Mouse (Mus musculus): ENCODE data around the gene Cxcl3. TPM values are rescaled to one million over a fixed set of nuclear protein-coding genes. Genes with fewer than 3 reads are reported as not detected.

Gene Cxcl3
- polyA plus RNA-seq, 2 experiments, result 0.07 to 0.17 TPM

GRCm38 (mm10) chr5:90765821-90766606, 19.9 kb upstream of the Cxcl3 start:
- Histone ChIP-seq H3K4me1 (replicated peaks; ENCODE audit: control insufficient read depth in 2 of 2, insufficient read depth in 2 of 2, low read length in 1 of 2) (no peaks in the 10 kb centered on the region), H3K9ac (replicated peaks) (no peak overlapping the region), H3K9me3 (ENCODE audit: control insufficient read depth, low read length) (no peaks in the 10 kb centered on the region), H3K27ac (no peak overlapping the region), H3K4me3 (ENCODE audit: insufficient read depth in 1 of 2, low read depth in 2 of 2, low read length in 2 of 2) (no peak overlapping the region), H3K36me3 (replicated peaks; ENCODE audit: control insufficient read depth, insufficient read depth, low read depth) (no peaks in the 10 kb centered on the region), H3K4me2 (ENCODE audit: low read depth) (no peak overlapping the region), H3K27me3 (ENCODE audit: control insufficient read depth, insufficient read depth, low read length) (no peaks in the 10 kb centered on the region)
- DNase-seq (ENCODE audit: low read depth in 3 of 3, low spot score in 3 of 3) (no peak), ATAC-seq (ENCODE audit: insufficient read depth) (no peak)
- WGBS (ENCODE audit: insufficient replicate concordance), result 46% methylated on average over 8 of the region's 8 CpGs
- TF ChIP-seq CTCF (IDR thresholded peaks at IDR 0.05; ENCODE audit: low read depth) (no peak), EP300 (IDR thresholded peaks at IDR 0.05; ENCODE audit: low read depth) (no peak)

- Histone ChIP-seq H3K4me3 (ENCODE audit: insufficient read depth in 1 of 2, low read depth in 2 of 2, low read length in 2 of 2) (no peak within 1 kb of the TSS), H3K4me2 (ENCODE audit: low read depth) (no peak within 1 kb of the TSS), H3K27ac (no peak within 1 kb of the TSS), H3K4me1 (replicated peaks; ENCODE audit: control insufficient read depth in 2 of 2, insufficient read depth in 2 of 2, low read length in 1 of 2) (no peaks in the 10 kb centered on the region; a peak in 1 of 4 replicates), H3K9me3 (ENCODE audit: control insufficient read depth, low read length) (no peaks in the 10 kb centered on the region), H3K9ac (replicated peaks) (no peak within 1 kb of the TSS), H3K36me3 (replicated peaks; ENCODE audit: control insufficient read depth, insufficient read depth, low read depth) (no peaks in the 10 kb centered on the region), H3K27me3 (ENCODE audit: control insufficient read depth, insufficient read depth, low read length) (no peaks in the 10 kb centered on the region)
- no peak for ATAC-seq (ENCODE audit: insufficient read depth)
- DNase-seq (ENCODE audit: low read depth in 3 of 3, low spot score in 3 of 3), result no peak
- TF ChIP-seq EP300 (IDR thresholded peaks at IDR 0.05; ENCODE audit: low read depth) (no peak), CTCF (IDR thresholded peaks at IDR 0.05; ENCODE audit: low read depth) (no peak)
- 32% methylated on average over 3 of the region's 3 CpGs for WGBS (ENCODE audit: insufficient replicate concordance)
Measured at GRCm38 (mm10) chr5:90768218-90768617, 17.7 kb upstream of the Cxcl3 start, which contains the start of gene Ppbp. Gene Ppbp (plus strand): TSS chr5:90768518.

- no peaks in the 10 kb centered on the region for H3K27me3 ChIP-seq (ENCODE audit: control insufficient read depth, insufficient read depth, low read length)
- TF ChIP-seq CTCF (IDR thresholded peaks at IDR 0.05; ENCODE audit: low read depth) (no peak), EP300 (IDR thresholded peaks at IDR 0.05; ENCODE audit: low read depth) (no peak)
- no peaks in the 10 kb centered on the region for H3K36me3 ChIP-seq (replicated peaks; ENCODE audit: control insufficient read depth, insufficient read depth, low read depth)
- DNase-seq (ENCODE audit: low read depth in 3 of 3, low spot score in 3 of 3), result no peak
- no peak overlapping the region for H3K27ac ChIP-seq
- peaks cover 0 to 4% of the 10 kb centered on the region in 2 experiments; a peak in 1 of 4 replicates for H3K4me1 ChIP-seq (replicated peaks; ENCODE audit: control insufficient read depth in 2 of 2, insufficient read depth in 2 of 2, low read length in 1 of 2)
- ATAC-seq (ENCODE audit: insufficient read depth), result no peak
- H3K4me2 ChIP-seq (ENCODE audit: low read depth), result no peak overlapping the region
- H3K4me3 ChIP-seq (ENCODE audit: insufficient read depth in 1 of 2, low read depth in 2 of 2, low read length in 2 of 2), result no peak overlapping the region
- no peaks in the 10 kb centered on the region for H3K9me3 ChIP-seq (ENCODE audit: control insufficient read depth, low read length)
- no peak overlapping the region for H3K9ac ChIP-seq (replicated peaks)
- WGBS (ENCODE audit: insufficient replicate concordance), result 37% methylated on average over 3 of the region's 3 CpGs
Measured at GRCm38 (mm10) chr5:90771369-90771768, 14.5 kb upstream of the Cxcl3 start.

- no peak within 1 kb of the TSS for H3K27ac ChIP-seq
- peaks cover 0 to 4% of the 10 kb centered on the region in 2 experiments; a peak in 1 of 4 replicates for H3K4me1 ChIP-seq (replicated peaks; ENCODE audit: control insufficient read depth in 2 of 2, insufficient read depth in 2 of 2, low read length in 1 of 2)
- no peak for TF ChIP-seq EP300 (IDR thresholded peaks at IDR 0.05; ENCODE audit: low read depth)
- H3K9me3 ChIP-seq (ENCODE audit: control insufficient read depth, low read length), result no peaks in the 10 kb centered on the region
- no peak within 1 kb of the TSS for H3K4me3 ChIP-seq (ENCODE audit: insufficient read depth in 1 of 2, low read depth in 2 of 2, low read length in 2 of 2)
- no peak within 1 kb of the TSS for H3K9ac ChIP-seq (replicated peaks)
- WGBS (ENCODE audit: insufficient replicate concordance), result 7% methylated on average over 16 of the region's 16 CpGs
- no peaks in the 10 kb centered on the region for H3K36me3 ChIP-seq (replicated peaks; ENCODE audit: control insufficient read depth, insufficient read depth, low read depth)
- ATAC-seq (ENCODE audit: insufficient read depth) (peak; percentile 31), DNase-seq (ENCODE audit: low read depth in 3 of 3, low spot score in 3 of 3) (no peak)
- no peak within 1 kb of the TSS; the same call in 1 of the 2 replicates for H3K4me2 ChIP-seq (ENCODE audit: low read depth)
- no peaks in the 10 kb centered on the region for H3K27me3 ChIP-seq (ENCODE audit: control insufficient read depth, insufficient read depth, low read length)
Measured at GRCm38 (mm10) chr5:90771880-90772653, 13.8 kb upstream of the Cxcl3 start, which contains the start of gene Pf4. Gene Pf4 (plus strand): TSS chr5:90772435.

- Histone ChIP-seq H3K9ac (replicated peaks) (no peak overlapping the region), H3K9me3 (ENCODE audit: control insufficient read depth, low read length) (no peaks in the 10 kb centered on the region), H3K27me3 (ENCODE audit: control insufficient read depth, insufficient read depth, low read length) (no peaks in the 10 kb centered on the region), H3K4me3 (ENCODE audit: insufficient read depth in 1 of 2, low read depth in 2 of 2, low read length in 2 of 2) (no peak overlapping the region), H3K36me3 (replicated peaks; ENCODE audit: control insufficient read depth, insufficient read depth, low read depth) (no peaks in the 10 kb centered on the region), H3K27ac (no peak overlapping the region), H3K4me2 (ENCODE audit: low read depth) (no peak overlapping the region), H3K4me1 (replicated peaks; ENCODE audit: control insufficient read depth in 2 of 2, insufficient read depth in 2 of 2, low read length in 1 of 2) (peaks cover 0 to 4% of the 10 kb centered on the region in 2 experiments; a peak in 1 of 4 replicates)
- DNase-seq (ENCODE audit: low read depth in 3 of 3, low spot score in 3 of 3) (peak in 2 of 3 experiments; percentile 15 to 16), ATAC-seq (ENCODE audit: insufficient read depth) (peak; percentile 77)
- WGBS (ENCODE audit: insufficient replicate concordance), result 20% methylated on average over 5 of the region's 5 CpGs
- TF ChIP-seq EP300 (IDR thresholded peaks at IDR 0.05; ENCODE audit: low read depth) (no peak; the same call in 1 of the 2 replicates), CTCF (IDR thresholded peaks at IDR 0.05; ENCODE audit: low read depth) (no peak)
Measured at GRCm38 (mm10) chr5:90775562-90775961, 10.3 kb upstream of the Cxcl3 start.

Measured in liver, embryonic 14.5 days (tissue).